Mouse (Mus musculus): Measurements from ENCODE around the gene Actr6. TPM values are rescaled to one million over a fixed set of nuclear protein-coding genes. Genes with fewer than 3 reads are reported as not detected.
"Not testable (repeated sequence)": the region's sequence is repeated elsewhere in the genome, so short reads cannot be mapped to it uniquely, and the experiment has no call there.

The Actr6 gene
- polyA plus RNA-seq, 1 experiment from 2014 or later, result 33.6 TPM

GRCm38 (mm10) chr10:89679448-89679847, 52.6 kb downstream of the Actr6 start:
- Histone ChIP-seq H3K27ac (replicated peaks) (no peak overlapping the region), H3K36me3 (no peaks in the 10 kb centered on the region; the same call in 1 of the 2 replicates), H3K4me1 (no peaks in the 10 kb centered on the region), H3K27me3 (no peaks in the 10 kb centered on the region), H3K9ac (no peak overlapping the region), H3K9me3 (replicated peaks) (no peaks in the 10 kb centered on the region), H3K4me3 (replicated peaks) (no peak overlapping the region), H3K4me2 (replicated peaks) (no peak overlapping the region)
- 93% methylated on average over 1 of the region's 1 CpGs for WGBS
- ATAC-seq (ENCODE audit: insufficient number of reproducible peaks, low FRiP score, low TSS enrichment, low read depth), result no peak

- 86% methylated on average over 4 of the region's 4 CpGs for WGBS
- no peak overlapping the region for H3K27ac ChIP-seq (replicated peaks)
- no peak overlapping the region for H3K4me3 ChIP-seq (replicated peaks)
- no peaks in the 10 kb centered on the region for H3K9me3 ChIP-seq (replicated peaks)
- no peak overlapping the region for H3K9ac ChIP-seq
- H3K4me2 ChIP-seq (replicated peaks), result no peak overlapping the region
- no peaks in the 10 kb centered on the region for H3K4me1 ChIP-seq
- no peak for ATAC-seq (ENCODE audit: insufficient number of reproducible peaks, low FRiP score, low TSS enrichment, low read depth)
- no peaks in the 10 kb centered on the region; the same call in 1 of the 2 replicates for H3K36me3 ChIP-seq
- H3K27me3 ChIP-seq, result no peaks in the 10 kb centered on the region
These were observed 54.0 kb downstream of the Actr6 start for GRCm38 (mm10) chr10:89678054-89678453.

- H3K36me3 ChIP-seq, result no peaks in the 10 kb centered on the region
- no peak for ATAC-seq (ENCODE audit: insufficient number of reproducible peaks, low FRiP score, low TSS enrichment, low read depth)
- H3K27me3 ChIP-seq, result no peaks in the 10 kb centered on the region
- H3K9me3 ChIP-seq (replicated peaks), result no peaks in the 10 kb centered on the region
- H3K27ac ChIP-seq (replicated peaks), result no peak overlapping the region
- H3K4me3 ChIP-seq (replicated peaks), result no peak overlapping the region
- no peaks in the 10 kb centered on the region for H3K4me1 ChIP-seq
- no peak overlapping the region for H3K9ac ChIP-seq
- 62% methylated on average over 4 of the region's 4 CpGs for WGBS
- H3K4me2 ChIP-seq (replicated peaks), result no peak overlapping the region
These were observed 55.5 kb downstream of the Actr6 start for GRCm38 (mm10) chr10:89676609-89677008.

- not testable (repeated sequence) for H3K27ac ChIP-seq (replicated peaks); H3K4me1 ChIP-seq; H3K27me3 ChIP-seq; ATAC-seq (ENCODE audit: insufficient number of reproducible peaks, low FRiP score, low TSS enrichment, low read depth); H3K4me2 ChIP-seq (replicated peaks); H3K9ac ChIP-seq; H3K36me3 ChIP-seq; H3K4me3 ChIP-seq (replicated peaks); H3K9me3 ChIP-seq (replicated peaks)
- WGBS, result 98% methylated on average over 5 of the region's 5 CpGs
These were observed 61.7 kb downstream of the Actr6 start for GRCm38 (mm10) chr10:89670371-89670770.

GRCm38 (mm10) chr10:89667571-89667970, 64.5 kb downstream of the Actr6 start:
- no peaks in the 10 kb centered on the region for H3K27me3 ChIP-seq
- no peaks in the 10 kb centered on the region for H3K4me1 ChIP-seq
- no peaks in the 10 kb centered on the region for H3K9me3 ChIP-seq (replicated peaks)
- H3K9ac ChIP-seq, result no peak overlapping the region
- H3K4me2 ChIP-seq (replicated peaks), result no peak overlapping the region
- no peak overlapping the region for H3K4me3 ChIP-seq (replicated peaks)
- no peak overlapping the region for H3K27ac ChIP-seq (replicated peaks)
- WGBS, result 89% methylated on average over 7 of the region's 7 CpGs
- no peak for ATAC-seq (ENCODE audit: insufficient number of reproducible peaks, low FRiP score, low TSS enrichment, low read depth)
- peaks cover 7% of the 10 kb centered on the region; the same call in 1 of the 2 replicates for H3K36me3 ChIP-seq

GRCm38 (mm10) chr10:89665679-89666078, 66.4 kb downstream of the Actr6 start:
- ATAC-seq (ENCODE audit: insufficient number of reproducible peaks, low FRiP score, low TSS enrichment, low read depth), result no peak

GRCm38 (mm10) chr10:89664977-89665645, 67.0 kb downstream of the Actr6 start:
- no peak overlapping the region for H3K4me3 ChIP-seq (replicated peaks)
- H3K27me3 ChIP-seq, result no peaks in the 10 kb centered on the region
- ATAC-seq (ENCODE audit: insufficient number of reproducible peaks, low FRiP score, low TSS enrichment, low read depth), result no peak
- H3K9ac ChIP-seq, result no peak overlapping the region
- H3K36me3 ChIP-seq, result peaks cover 17% of the 10 kb centered on the region
- 81% methylated on average over 8 of the region's 8 CpGs for WGBS
- H3K27ac ChIP-seq (replicated peaks), result no peak overlapping the region
- H3K4me1 ChIP-seq, result no peaks in the 10 kb centered on the region
- H3K4me2 ChIP-seq (replicated peaks), result no peak overlapping the region
- H3K9me3 ChIP-seq (replicated peaks), result no peaks in the 10 kb centered on the region

More at GRCm38 (mm10) chr10:89665679-89666078, 66.4 kb downstream of the Actr6 start:
- peaks cover 17% of the 10 kb centered on the region for H3K36me3 ChIP-seq
- no peaks in the 10 kb centered on the region for H3K4me1 ChIP-seq
- 91% methylated on average over 9 of the region's 9 CpGs for WGBS
- no peak overlapping the region for H3K4me3 ChIP-seq (replicated peaks)
- H3K27ac ChIP-seq (replicated peaks), result no peak overlapping the region
- no peaks in the 10 kb centered on the region for H3K27me3 ChIP-seq
- no peak overlapping the region for H3K9ac ChIP-seq
- no peaks in the 10 kb centered on the region for H3K9me3 ChIP-seq (replicated peaks)
- no peak overlapping the region for H3K4me2 ChIP-seq (replicated peaks)

Other genes starting within 250 kb of the Actr6 start
- not detected in 2 replicates for gene Nr1h4, start 198.7 kb downstream of the Actr6 start, polyA plus RNA-seq (2015; fragmentation: Nextera tagmentation; extraction: Ambion mirVana)
- gene Slc17a8, start 111.0 kb downstream of the Actr6 start, polyA plus RNA-seq (2015; fragmentation: Nextera tagmentation; extraction: Ambion mirVana), result 0.17 and 0.27 TPM in 2 replicates
- gene Scyl2, start 46.0 kb downstream of the Actr6 start, polyA plus RNA-seq (2015; fragmentation: Nextera tagmentation; extraction: Ambion mirVana), result 6.5 and 7.5 TPM in 2 replicates
- 17.6 and 23.3 TPM in 2 replicates for gene Uhrf1bp1l, start 12.7 kb upstream of the Actr6 start, polyA plus RNA-seq (2015; fragmentation: Nextera tagmentation; extraction: Ambion mirVana)
- 2.0 and 2.1 TPM in 2 replicates for gene Anks1b, start 141.2 kb upstream of the Actr6 start, polyA plus RNA-seq (2015; fragmentation: Nextera tagmentation; extraction: Ambion mirVana)

Data from embryonic facial prominence, embryonic 15.5 days (tissue).